ENCODE assay signal across 21 mouse cellular contexts in the genomic region with DNA sequence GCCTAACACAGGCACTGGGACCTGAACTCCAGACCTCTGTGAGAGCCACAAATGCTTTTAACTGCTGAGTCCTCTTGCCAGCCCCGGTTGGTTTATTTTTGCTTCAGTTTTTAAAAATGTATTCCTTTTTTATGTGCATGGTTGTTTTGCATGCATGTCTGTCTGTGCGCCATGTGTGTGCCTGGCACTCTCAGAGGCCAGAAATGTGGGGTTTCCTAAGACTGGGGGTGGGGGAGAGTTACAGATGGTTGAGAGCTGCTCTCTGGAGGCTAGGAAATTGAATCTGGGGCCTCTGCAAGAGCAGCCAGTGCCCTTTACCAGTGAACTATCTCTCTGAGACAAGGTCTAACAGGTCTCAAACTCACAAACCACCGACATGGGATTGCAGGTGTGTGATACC.
"Had no signal": no experiment of that assay in that cellular context is flagged by ENCODE, and none has a peak within 500 bp of the region (broad histone marks: within the 10 kb centered on the region; RNA-seq: fewer than 3 reads in every experiment).

No protein-coding gene starts in this region.

- H3K36me3 ChIP-seq: limb, embryonic 10.5 days; limb, embryonic 13.5 days; liver, embryonic 12.5 days; liver, embryonic 15.5 days; lung, embryonic 15.5 days; midbrain, embryonic 12.5 days; neural tube, embryonic 13.5 days; stomach, embryonic 15.5 days had no signal

- H3K4me1 ChIP-seq: liver, embryonic 12.5 days; liver, embryonic 15.5 days; midbrain, embryonic 12.5 days had no signal

- H3K9ac ChIP-seq: limb, embryonic 13.5 days; liver, embryonic 12.5 days; liver, embryonic 15.5 days; lung, embryonic 15.5 days; midbrain, embryonic 12.5 days; neural tube, embryonic 13.5 days; stomach, embryonic 15.5 days had no signal

- H3K9me3 ChIP-seq: limb, embryonic 10.5 days; limb, embryonic 13.5 days; liver, embryonic 12.5 days; liver, embryonic 15.5 days; lung, embryonic 15.5 days; midbrain, embryonic 12.5 days; neural tube, embryonic 13.5 days; stomach, embryonic 15.5 days had no signal

- ATAC-seq: liver, embryonic 12.5 days; midbrain, embryonic 16.5 days had no signal

- H3K4me3 ChIP-seq: layer of hippocampus, adult 2 months; limb, embryonic 10.5 days; limb, embryonic 13.5 days; liver, embryonic 12.5 days; liver, embryonic 15.5 days; lung, embryonic 15.5 days; midbrain, embryonic 12.5 days; myocyte; neural tube, embryonic 13.5 days; stomach, embryonic 15.5 days had no signal

- DNase-seq: layer of hippocampus, adult 9-11 months; liver; lung, adult 18-20 months; lung, postnatal 10 days; lung, postnatal 4 days; retina, postnatal 1 day; right cerebral cortex, postnatal 25 days; spleen, adult 18-20 months; thymus, postnatal 25 days had no signal

- H3K27me3 ChIP-seq: limb, embryonic 13.5 days; liver, embryonic 12.5 days; liver, embryonic 15.5 days; lung, embryonic 15.5 days; stomach, embryonic 15.5 days had no signal

- H3K4me2 ChIP-seq: limb, embryonic 13.5 days; liver, embryonic 12.5 days; liver, embryonic 15.5 days; lung, embryonic 15.5 days; midbrain, embryonic 12.5 days; neural tube, embryonic 13.5 days; stomach, embryonic 15.5 days had no signal

- H3K27ac ChIP-seq: kidney, postnatal 0 days; layer of hippocampus, adult 2 months; limb, embryonic 10.5 days; limb, embryonic 13.5 days; liver, embryonic 12.5 days; liver, embryonic 15.5 days; lung, embryonic 15.5 days; midbrain, embryonic 12.5 days; neural tube, embryonic 13.5 days; stomach, embryonic 15.5 days had no signal
